Mouse (Mus musculus) kidney, embryonic 15.5 days (tissue): ENCODE measurements around the gene B3gnt2. TPM values are rescaled to one million over a fixed set of nuclear protein-coding genes. Genes with fewer than 3 reads are reported as not detected.

ENCODE experiments used
- ATAC-seq: fragments of 200-750 bp; cut with Nextera tagmentation; replicated peaks from 2 replicates; pipeline ENCODE4 v1.8.0; 2017; ENCODE audit warnings: moderate TSS enrichment; ENCODE audit not compliant: low FRiP score
- H3K27ac ChIP-seq: fragments of 300-500 bp; sonication (generic); 2 replicates; pipeline ENCODE4 v1.5.1; 2015; ENCODE audit warnings: mild to moderate bottlenecking, inconsistent platforms
- H3K27me3 ChIP-seq: fragments of 300-500 bp; sonication (generic); 2 replicates; pipeline ENCODE4 v1.6.1; 2015; ENCODE audit warnings: inconsistent platforms
- H3K36me3 ChIP-seq: fragments of 300-500 bp; sonication (generic); 2 replicates; pipeline ENCODE4 v1.6.1; 2015; ENCODE audit warnings: inconsistent platforms
- H3K4me1 ChIP-seq: fragments of 300-500 bp; sonication (generic); 2 replicates; pipeline ENCODE4 v1.6.1; 2015; ENCODE audit warnings: inconsistent platforms
- H3K4me2 ChIP-seq: fragments of 300-500 bp; sonication (generic); 2 replicates; pipeline ENCODE4 v1.6.1; 2015; ENCODE audit warnings: moderate library complexity, mild to moderate bottlenecking, inconsistent platforms
- H3K4me3 ChIP-seq: fragments of 300-500 bp; sonication (generic); replicated peaks from 2 replicates; pipeline ENCODE4 v1.5.1; 2015; ENCODE audit warnings: mild to moderate bottlenecking, inconsistent platforms
- H3K9ac ChIP-seq: fragments of 300-500 bp; sonication (generic); 2 replicates; pipeline ENCODE4 v1.6.1; 2015; ENCODE audit warnings: mild to moderate bottlenecking, inconsistent platforms
- H3K9me3 ChIP-seq: fragments of 300-500 bp; sonication (generic); replicated peaks from 2 replicates; pipeline ENCODE4 v1.6.1; 2016; ENCODE audit warnings: inconsistent platforms
- WGBS: fragments of 180-500 bp; shearing (Covaris S2); methylation state at CpG from one replicate; pipeline ENCODE4 v1.1.7; 2015; ENCODE audit warnings: mixed read lengths; 5-methylcytosine and 5-hydroxymethylcytosine counted together
- polyA plus RNA-seq: library from polyadenylated mRNA; unstranded; fragments of >200 nt; fragmentation: Nextera tagmentation; extraction: Ambion mirVana; gene quantifications from 2 replicates; pipeline ENCODE4 v1.2.1, GENCODE M21; 2015

Gene B3gnt2
- polyA plus RNA-seq = 9.3 and 10.6 TPM in 2 replicates

GRCm38 (mm10) chr11:22860335-22861227 is at the start of gene B3gnt2:
TSS of gene B3gnt2 (minus strand) at chr11:22860961.
- Histone ChIP-seq H3K27me3 (peaks cover 42% of the 10 kb centered on the region), H3K9ac (peak within 1 kb of the TSS; percentile 76), H3K4me3 (peak within 1 kb of the TSS; percentile 84), H3K4me2 (peak within 1 kb of the TSS; percentile 87), H3K36me3 (no peaks in the 10 kb centered on the region), H3K27ac (peak within 1 kb of the TSS; percentile 90), H3K9me3 (no peaks in the 10 kb centered on the region), H3K4me1 (peaks cover 27% of the 10 kb centered on the region)
- WGBS = 4% methylated on average over 41 of the region's 41 CpGs
- peak; percentile 16 for ATAC-seq

- no peaks in the 10 kb centered on the region for H3K27me3 ChIP-seq
- ATAC-seq = no peak
- no peaks in the 10 kb centered on the region for H3K4me1 ChIP-seq
- no peak overlapping the region for H3K4me2 ChIP-seq
- H3K9ac ChIP-seq = no peak overlapping the region
- no peak overlapping the region for H3K27ac ChIP-seq
- no peak overlapping the region for H3K4me3 ChIP-seq
- H3K36me3 ChIP-seq = no peaks in the 10 kb centered on the region
- H3K9me3 ChIP-seq = no peaks in the 10 kb centered on the region
These were observed 45.7 kb upstream of the B3gnt2 start for GRCm38 (mm10) chr11:22906453-22906865.

- peaks cover 19% of the 10 kb centered on the region for H3K36me3 ChIP-seq
- H3K27me3 ChIP-seq = no peaks in the 10 kb centered on the region
- ATAC-seq = no peak
- H3K4me2 ChIP-seq = no peak overlapping the region
- no peak overlapping the region for H3K4me3 ChIP-seq
- 84% methylated on average over 2 of the region's 2 CpGs for WGBS
- H3K9me3 ChIP-seq = no peaks in the 10 kb centered on the region
- no peak overlapping the region for H3K9ac ChIP-seq
- H3K4me1 ChIP-seq = no peaks in the 10 kb centered on the region
- H3K27ac ChIP-seq = no peak overlapping the region
These were observed 42.2 kb upstream of the B3gnt2 start for GRCm38 (mm10) chr11:22902923-22903322.

GRCm38 (mm10) chr11:22900041-22900440 is 39.3 kb upstream of the B3gnt2 start:
- Histone ChIP-seq H3K9me3 (no peaks in the 10 kb centered on the region), H3K4me1 (no peaks in the 10 kb centered on the region), H3K4me3 (no peak overlapping the region), H3K36me3 (peaks cover 19% of the 10 kb centered on the region), H3K27me3 (no peaks in the 10 kb centered on the region), H3K4me2 (no peak overlapping the region), H3K27ac (no peak overlapping the region), H3K9ac (no peak overlapping the region)
- WGBS = 84% methylated on average over 3 of the region's 3 CpGs
- no peak for ATAC-seq

- Histone ChIP-seq H3K9me3 (no peaks in the 10 kb centered on the region), H3K4me3 (no peak overlapping the region), H3K4me2 (no peak overlapping the region), H3K27me3 (no peaks in the 10 kb centered on the region), H3K36me3 (peaks cover 19% of the 10 kb centered on the region), H3K27ac (no peak overlapping the region), H3K9ac (no peak overlapping the region), H3K4me1 (no peaks in the 10 kb centered on the region)
- 95% methylated on average over 4 of the region's 4 CpGs for WGBS
- no peak for ATAC-seq
These were observed 36.9 kb upstream of the B3gnt2 start for GRCm38 (mm10) chr11:22897642-22898041.

GRCm38 (mm10) chr11:22897127-22897526 is 36.4 kb upstream of the B3gnt2 start:
- Histone ChIP-seq H3K27ac (no peak overlapping the region), H3K9ac (no peak overlapping the region), H3K27me3 (no peaks in the 10 kb centered on the region), H3K4me1 (no peaks in the 10 kb centered on the region), H3K4me3 (no peak overlapping the region), H3K36me3 (peaks cover 19% of the 10 kb centered on the region), H3K4me2 (no peak overlapping the region), H3K9me3 (no peaks in the 10 kb centered on the region)
- ATAC-seq = no peak
- WGBS = 88% methylated on average over 4 of the region's 4 CpGs

GRCm38 (mm10) chr11:22893075-22893474 is 32.3 kb upstream of the B3gnt2 start:
- Histone ChIP-seq H3K36me3 (no peaks in the 10 kb centered on the region), H3K27me3 (no peaks in the 10 kb centered on the region), H3K27ac (no peak overlapping the region), H3K4me3 (no peak overlapping the region), H3K9ac (no peak overlapping the region), H3K4me2 (no peak overlapping the region), H3K4me1 (no peaks in the 10 kb centered on the region), H3K9me3 (no peaks in the 10 kb centered on the region)
- WGBS = 55% methylated on average over 3 of the region's 3 CpGs
- ATAC-seq = no peak

- WGBS = 81% methylated on average over 6 of the region's 6 CpGs
- Histone ChIP-seq H3K4me3 (no peak overlapping the region), H3K27ac (no peak overlapping the region), H3K9ac (no peak overlapping the region), H3K4me1 (no peaks in the 10 kb centered on the region), H3K9me3 (no peaks in the 10 kb centered on the region), H3K27me3 (no peaks in the 10 kb centered on the region), H3K4me2 (no peak overlapping the region), H3K36me3 (no peaks in the 10 kb centered on the region)
- ATAC-seq = no peak
These were observed 31.7 kb upstream of the B3gnt2 start for GRCm38 (mm10) chr11:22892466-22892865.

GRCm38 (mm10) chr11:22891876-22892275 is 31.1 kb upstream of the B3gnt2 start:
- Histone ChIP-seq H3K27me3 (no peaks in the 10 kb centered on the region), H3K27ac (no peak overlapping the region), H3K4me3 (no peak overlapping the region), H3K4me2 (no peak overlapping the region), H3K4me1 (no peaks in the 10 kb centered on the region), H3K9me3 (no peaks in the 10 kb centered on the region), H3K36me3 (no peaks in the 10 kb centered on the region), H3K9ac (no peak overlapping the region)
- no peak for ATAC-seq
- WGBS = 85% methylated on average over 7 of the region's 7 CpGs

- Histone ChIP-seq H3K9ac (no peak overlapping the region), H3K4me2 (no peak overlapping the region), H3K4me1 (no peaks in the 10 kb centered on the region), H3K4me3 (no peak overlapping the region), H3K9me3 (no peaks in the 10 kb centered on the region), H3K27ac (no peak overlapping the region), H3K36me3 (no peaks in the 10 kb centered on the region), H3K27me3 (no peaks in the 10 kb centered on the region)
- WGBS = 66% methylated on average over 9 of the region's 9 CpGs
- ATAC-seq = no peak
These were observed 30.5 kb upstream of the B3gnt2 start for GRCm38 (mm10) chr11:22891242-22891641.

- Histone ChIP-seq H3K9ac (no peak overlapping the region), H3K4me3 (no peak overlapping the region), H3K9me3 (no peaks in the 10 kb centered on the region), H3K27ac (no peak overlapping the region), H3K4me2 (no peak overlapping the region), H3K27me3 (no peaks in the 10 kb centered on the region), H3K36me3 (no peaks in the 10 kb centered on the region), H3K4me1 (no peaks in the 10 kb centered on the region)
- WGBS = 93% methylated on average over 3 of the region's 3 CpGs
- ATAC-seq = no peak
These were observed 28.5 kb upstream of the B3gnt2 start for GRCm38 (mm10) chr11:22889224-22889623.

- no peak overlapping the region for H3K4me2 ChIP-seq
- no peaks in the 10 kb centered on the region for H3K9me3 ChIP-seq
- H3K27ac ChIP-seq = no peak overlapping the region
- H3K27me3 ChIP-seq = no peaks in the 10 kb centered on the region
- H3K4me3 ChIP-seq = no peak overlapping the region
- ATAC-seq = no peak
- H3K9ac ChIP-seq = no peak overlapping the region
- 92% methylated on average over 4 of the region's 4 CpGs for WGBS
- H3K36me3 ChIP-seq = no peaks in the 10 kb centered on the region
- H3K4me1 ChIP-seq = no peaks in the 10 kb centered on the region
These were observed 26.2 kb upstream of the B3gnt2 start for GRCm38 (mm10) chr11:22886991-22887390.

- H3K4me2 ChIP-seq = no peak overlapping the region
- H3K4me3 ChIP-seq = no peak overlapping the region
- no peaks in the 10 kb centered on the region for H3K4me1 ChIP-seq
- H3K36me3 ChIP-seq = no peaks in the 10 kb centered on the region
- no peak overlapping the region for H3K27ac ChIP-seq
- H3K9me3 ChIP-seq = no peaks in the 10 kb centered on the region
- 90% methylated on average over 1 of the region's 1 CpGs for WGBS
- H3K27me3 ChIP-seq = no peaks in the 10 kb centered on the region
- ATAC-seq = no peak
- H3K9ac ChIP-seq = no peak overlapping the region
These were observed 24.6 kb upstream of the B3gnt2 start for GRCm38 (mm10) chr11:22885350-22885749.
